Mouse (Mus musculus): ENCODE measurements around the gene Dspp. TPM values are rescaled to one million over a fixed set of nuclear protein-coding genes. Genes with fewer than 3 reads are reported as not detected.

Dspp gene
- not detected for polyA plus RNA-seq (2012; fragmentation: generic; extraction: Trizol)
- long read RNA-seq, experiment 1, result 0 reads
- long read RNA-seq, experiment 2, result 0 reads

DNA sequence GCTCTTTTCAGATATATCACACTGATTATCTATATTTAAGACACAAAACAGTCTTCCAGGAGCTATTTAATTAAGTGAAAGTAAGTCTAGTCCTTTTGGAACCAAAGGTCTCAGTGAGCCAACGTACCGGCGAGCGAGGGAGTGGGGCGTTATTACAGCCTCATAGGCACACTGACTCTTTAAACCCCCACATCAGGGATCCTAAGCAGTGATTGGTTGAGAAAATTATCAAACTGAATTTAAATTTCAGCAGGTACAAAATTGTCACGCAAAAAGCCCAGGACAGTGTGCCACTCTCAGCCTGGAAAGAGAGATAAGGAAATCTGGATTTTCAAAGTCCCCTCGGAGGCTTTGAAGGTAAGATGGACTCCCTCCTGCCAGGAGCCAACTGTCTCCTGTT is at the start of gene Dspp:
Dspp (plus strand) TSS at position 301 of the 400 bp plus-strand sequence.
- Histone ChIP-seq H3K79me3 (ENCODE audit: low read depth) (no peaks in the 10 kb centered on the region), H3K79me2 (ENCODE audit: control insufficient read depth, insufficient read depth) (no peaks in the 10 kb centered on the region), H3ac (ENCODE audit: control insufficient read depth, insufficient read length, low read depth) (no peak within 1 kb of the TSS), H3K4me3 (ENCODE audit: insufficient read depth, poor library complexity, severe bottlenecking) (no peak within 1 kb of the TSS), H3K36me3 (ENCODE audit: control insufficient read depth, insufficient read depth) (no peaks in the 10 kb centered on the region), H3K27me3 (ENCODE audit: control insufficient read depth, insufficient read depth, insufficient read length) (peaks cover 13% of the 10 kb centered on the region)
- TF ChIP-seq MYOG (IDR thresholded peaks at IDR 0.05; ENCODE audit: control insufficient read depth, extremely low read depth, insufficient read length) (no peak), MYOD1 (IDR thresholded peaks at IDR 0.05; ENCODE audit: control insufficient read depth, insufficient read length, low read depth) (no peak), USF1 (IDR thresholded peaks at IDR 0.05; ENCODE audit: low read depth) (no peak), FOSL1 (IDR thresholded peaks at IDR 0.05; ENCODE audit: insufficient read depth, low read length, poor library complexity, severe bottlenecking) (no peak), CEBPB (IDR thresholded peaks at IDR 0.05; ENCODE audit: low read depth) (no peak), MAX (IDR thresholded peaks at IDR 0.05) (no peak), CTCF (IDR thresholded peaks at IDR 0.05; ENCODE audit: control insufficient read depth, insufficient read depth, insufficient read length) (no peak)

DNA sequence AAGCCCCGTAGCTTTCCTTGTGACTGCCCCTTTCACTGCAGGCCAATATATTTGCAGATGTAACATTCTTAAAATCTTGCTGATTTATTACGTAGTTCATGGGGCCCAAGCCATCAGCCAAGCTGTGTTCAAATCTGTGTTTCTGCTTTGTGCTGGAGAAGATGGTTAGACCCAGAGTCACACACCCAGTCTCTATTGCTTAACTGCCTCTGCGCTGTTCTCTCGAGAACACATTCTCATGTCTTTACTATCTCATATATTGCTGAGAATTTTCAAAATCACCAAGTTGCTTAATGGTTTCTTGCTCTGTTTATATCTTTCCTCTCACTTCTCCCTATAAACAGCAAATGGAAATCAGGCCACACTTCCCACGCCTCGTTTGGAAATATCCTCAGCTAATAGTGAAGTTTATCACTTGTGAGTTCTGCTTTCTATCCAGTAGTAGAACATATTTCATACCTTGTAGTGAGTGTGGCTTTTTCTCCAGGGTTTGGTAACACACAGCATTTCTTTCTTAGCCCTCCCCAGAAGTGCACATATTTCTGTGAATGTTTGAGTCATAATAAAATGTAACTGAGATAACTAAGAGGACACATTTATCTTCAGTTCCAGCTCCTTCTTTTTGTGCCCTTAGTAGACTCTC is 46.4 kb upstream of the Dspp start:
- H3K79me2 ChIP-seq (ENCODE audit: control insufficient read depth, insufficient read depth), result no peaks in the 10 kb centered on the region
- no peaks in the 10 kb centered on the region for H3K79me3 ChIP-seq (ENCODE audit: low read depth)
- H3K4me3 ChIP-seq (ENCODE audit: insufficient read depth, poor library complexity, severe bottlenecking), result no peak overlapping the region
- H3K27me3 ChIP-seq (ENCODE audit: control insufficient read depth, insufficient read depth, insufficient read length), result peaks cover 6% of the 10 kb centered on the region
- TF ChIP-seq FOSL1 (IDR thresholded peaks at IDR 0.05; ENCODE audit: insufficient read depth, low read length, poor library complexity, severe bottlenecking) (no peak), MYOG (IDR thresholded peaks at IDR 0.05; ENCODE audit: control insufficient read depth, extremely low read depth, insufficient read length) (no peak), CEBPB (IDR thresholded peaks at IDR 0.05; ENCODE audit: low read depth) (no peak), MYOD1 (IDR thresholded peaks at IDR 0.05; ENCODE audit: control insufficient read depth, insufficient read length, low read depth) (no peak), CTCF (IDR thresholded peaks at IDR 0.05; ENCODE audit: control insufficient read depth, insufficient read depth, insufficient read length) (no peak), USF1 (IDR thresholded peaks at IDR 0.05; ENCODE audit: low read depth) (no peak), MAX (IDR thresholded peaks at IDR 0.05) (no peak)
- H3K36me3 ChIP-seq (ENCODE audit: control insufficient read depth, insufficient read depth), result no peaks in the 10 kb centered on the region
- H3ac ChIP-seq (ENCODE audit: control insufficient read depth, insufficient read length, low read depth), result no peak overlapping the region

DNA sequence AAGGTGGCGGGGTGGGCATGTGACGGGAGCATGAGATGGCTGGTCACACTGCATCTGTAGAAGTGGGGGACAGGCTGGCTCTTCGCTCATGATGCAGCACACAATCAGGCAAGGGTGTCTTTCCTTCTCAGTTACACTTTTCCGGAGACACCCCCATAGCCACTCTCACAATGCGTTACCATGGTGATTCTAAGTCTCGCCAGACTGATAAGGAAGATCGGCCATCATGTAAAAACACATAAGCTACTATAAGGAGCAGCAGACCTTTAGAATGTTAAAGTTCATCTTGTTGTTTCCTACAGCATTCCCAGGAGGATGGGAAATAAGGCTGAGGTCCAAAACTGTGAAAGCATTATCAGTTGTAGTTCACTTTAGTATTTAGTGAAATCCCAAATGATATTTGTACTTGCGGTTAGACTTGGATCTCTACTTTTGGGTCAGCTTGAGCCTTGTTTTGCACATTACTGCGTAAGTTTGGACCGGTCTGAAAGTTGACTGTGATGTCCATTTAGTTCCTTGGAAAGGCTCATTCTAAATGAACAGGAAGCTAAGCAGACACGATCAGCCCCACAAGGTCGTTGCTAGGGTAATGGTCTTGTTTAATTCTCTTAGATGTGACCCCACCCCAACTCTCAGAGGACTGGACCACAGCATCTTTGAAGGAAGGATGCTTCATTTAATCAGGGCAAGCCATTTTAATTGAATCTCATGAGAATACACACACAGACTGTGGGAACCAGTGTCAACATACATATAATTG is 43.8 kb upstream of the Dspp start:
- H3K36me3 ChIP-seq (ENCODE audit: control insufficient read depth, insufficient read depth), result no peaks in the 10 kb centered on the region
- no peak overlapping the region for H3K4me3 ChIP-seq (ENCODE audit: insufficient read depth, poor library complexity, severe bottlenecking)
- H3ac ChIP-seq (ENCODE audit: control insufficient read depth, insufficient read length, low read depth), result no peak overlapping the region
- TF ChIP-seq USF1 (IDR thresholded peaks at IDR 0.05; ENCODE audit: low read depth), result no peak
- no peak for TF ChIP-seq FOSL1 (IDR thresholded peaks at IDR 0.05; ENCODE audit: insufficient read depth, low read length, poor library complexity, severe bottlenecking)
- no peak for TF ChIP-seq MYOD1 (IDR thresholded peaks at IDR 0.05; ENCODE audit: control insufficient read depth, insufficient read length, low read depth)
- TF ChIP-seq MYOG (IDR thresholded peaks at IDR 0.05; ENCODE audit: control insufficient read depth, extremely low read depth, insufficient read length), result no peak
- no peak for TF ChIP-seq CTCF (IDR thresholded peaks at IDR 0.05; ENCODE audit: control insufficient read depth, insufficient read depth, insufficient read length)
- no peak for TF ChIP-seq MAX (IDR thresholded peaks at IDR 0.05)
- TF ChIP-seq CEBPB (IDR thresholded peaks at IDR 0.05; ENCODE audit: low read depth), result no peak
- H3K79me2 ChIP-seq (ENCODE audit: control insufficient read depth, insufficient read depth), result no peaks in the 10 kb centered on the region
- no peaks in the 10 kb centered on the region for H3K27me3 ChIP-seq (ENCODE audit: control insufficient read depth, insufficient read depth, insufficient read length)
- no peaks in the 10 kb centered on the region for H3K79me3 ChIP-seq (ENCODE audit: low read depth)

DNA sequence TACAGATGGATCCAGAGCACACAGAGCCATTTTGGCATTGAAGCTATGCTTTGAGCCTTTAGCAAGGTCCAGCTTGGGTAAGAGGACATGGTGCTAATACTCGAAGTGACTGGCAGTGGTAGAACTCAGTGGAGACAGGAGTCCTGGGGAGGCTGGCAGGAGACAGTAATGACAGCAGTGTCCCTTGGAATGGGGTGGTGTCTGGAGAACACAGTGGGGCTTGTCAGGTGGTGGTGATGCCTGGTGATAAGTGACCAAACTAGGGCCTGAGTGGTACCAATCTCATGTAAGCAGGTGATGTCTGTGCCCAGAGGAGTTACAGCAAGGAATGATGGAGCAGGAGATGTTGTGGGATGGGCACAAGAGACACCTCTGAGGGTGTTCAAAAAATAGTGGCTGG is 43.2 kb upstream of the Dspp start:
- no peaks in the 10 kb centered on the region for H3K79me2 ChIP-seq (ENCODE audit: control insufficient read depth, insufficient read depth)
- no peak overlapping the region for H3K4me3 ChIP-seq (ENCODE audit: insufficient read depth, poor library complexity, severe bottlenecking)
- H3K79me3 ChIP-seq (ENCODE audit: low read depth), result no peaks in the 10 kb centered on the region
- no peak for TF ChIP-seq FOSL1 (IDR thresholded peaks at IDR 0.05; ENCODE audit: insufficient read depth, low read length, poor library complexity, severe bottlenecking)
- no peak overlapping the region for H3ac ChIP-seq (ENCODE audit: control insufficient read depth, insufficient read length, low read depth)
- H3K27me3 ChIP-seq (ENCODE audit: control insufficient read depth, insufficient read depth, insufficient read length), result no peaks in the 10 kb centered on the region
- H3K36me3 ChIP-seq (ENCODE audit: control insufficient read depth, insufficient read depth), result no peaks in the 10 kb centered on the region

DNA sequence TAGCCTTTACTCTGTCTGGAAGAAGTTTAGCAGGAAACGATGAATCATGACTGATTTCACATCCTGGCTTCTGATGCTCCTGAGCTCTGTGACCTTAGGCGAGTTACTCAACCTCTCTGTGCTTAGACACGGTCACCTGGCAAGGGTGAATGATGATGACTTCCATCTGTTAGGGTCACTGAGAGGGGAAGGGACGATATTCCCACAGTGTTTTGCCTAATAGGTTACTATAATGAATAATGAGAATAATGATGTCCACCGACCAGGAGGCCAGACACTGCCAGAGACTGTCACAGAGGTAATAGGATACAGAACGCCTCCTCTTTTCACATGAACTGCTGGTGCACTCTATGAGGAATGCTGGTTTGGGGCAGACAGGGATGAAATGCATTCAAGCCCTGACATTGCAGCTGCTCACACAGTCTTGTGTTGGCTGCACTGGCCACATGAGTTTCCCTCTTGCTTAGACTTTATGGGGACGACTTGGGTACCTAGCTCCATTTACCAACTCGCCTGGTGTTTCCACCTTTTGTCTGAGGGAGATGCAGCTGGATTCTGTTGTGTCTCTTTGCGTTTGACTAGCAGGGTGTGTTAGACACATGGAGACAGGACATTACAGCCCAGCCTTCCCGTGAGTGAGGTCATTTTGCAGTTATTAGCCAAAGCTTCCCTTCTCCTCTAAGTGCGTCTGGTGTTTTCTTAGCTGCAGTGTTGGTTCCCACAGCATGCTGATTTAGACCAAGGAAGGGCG is 42.1 kb upstream of the Dspp start:
- Histone ChIP-seq H3K79me3 (ENCODE audit: low read depth) (no peaks in the 10 kb centered on the region), H3ac (ENCODE audit: control insufficient read depth, insufficient read length, low read depth) (no peak overlapping the region), H3K4me3 (ENCODE audit: insufficient read depth, poor library complexity, severe bottlenecking) (no peak overlapping the region), H3K79me2 (ENCODE audit: control insufficient read depth, insufficient read depth) (no peaks in the 10 kb centered on the region), H3K36me3 (ENCODE audit: control insufficient read depth, insufficient read depth) (no peaks in the 10 kb centered on the region), H3K27me3 (ENCODE audit: control insufficient read depth, insufficient read depth, insufficient read length) (no peaks in the 10 kb centered on the region)
- TF ChIP-seq MYOG (IDR thresholded peaks at IDR 0.05; ENCODE audit: control insufficient read depth, extremely low read depth, insufficient read length) (no peak), USF1 (IDR thresholded peaks at IDR 0.05; ENCODE audit: low read depth) (no peak), FOSL1 (IDR thresholded peaks at IDR 0.05; ENCODE audit: insufficient read depth, low read length, poor library complexity, severe bottlenecking) (no peak), CEBPB (IDR thresholded peaks at IDR 0.05; ENCODE audit: low read depth) (no peak), CTCF (IDR thresholded peaks at IDR 0.05; ENCODE audit: control insufficient read depth, insufficient read depth, insufficient read length) (no peak), MYOD1 (IDR thresholded peaks at IDR 0.05; ENCODE audit: control insufficient read depth, insufficient read length, low read depth) (no peak), MAX (IDR thresholded peaks at IDR 0.05) (no peak)
